In the genomic region with DNA sequence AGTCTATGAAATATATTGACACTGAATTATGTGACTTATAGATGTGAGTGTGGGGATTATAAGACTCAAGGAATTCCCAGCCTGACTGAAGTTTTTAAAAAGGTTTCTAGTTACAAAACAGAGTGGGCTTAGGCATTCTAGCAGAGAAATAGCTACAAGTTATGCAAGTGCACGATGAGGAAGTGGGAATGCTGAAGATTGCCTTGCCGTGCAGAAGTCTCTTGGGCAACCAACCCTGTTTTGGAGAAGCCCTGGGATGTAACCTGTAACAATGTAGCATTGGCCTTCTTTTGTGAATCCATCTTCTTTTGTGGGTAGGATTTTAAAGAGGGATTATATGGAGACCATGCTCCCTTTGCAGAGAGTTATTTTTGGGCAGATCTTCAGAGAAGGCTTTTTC, we compare ENCODE assay signal across 24 mouse cellular contexts.
DNase-seq lines count a peak whose midpoint lies in the region; ATAC-seq and TF ChIP-seq lines count a peak whose summit lies in the region.
"Had no signal": no experiment of that assay in that cellular context is flagged by ENCODE, and none has a peak within 500 bp of the region (broad histone marks: within the 10 kb centered on the region; RNA-seq: fewer than 3 reads in every experiment).

No protein-coding gene starts in this region.

- peak; percentile 9 to 20 for DNase-seq in lung, adult 18-20 months
- DNase-seq in lung, postnatal 0 days (ENCODE audit: low spot score) = no peak
- peak; percentile 35 for DNase-seq in testis, postnatal 14 days (ENCODE audit: low spot score)
- no peak for DNase-seq in testis, postnatal 10 days (ENCODE audit: low spot score)
- no peak for DNase-seq in midbrain, postnatal 0 days (ENCODE audit: low spot score)
- no peak for DNase-seq in kidney, postnatal 14 days
- DNase-seq: adrenal gland, postnatal 10 days; adrenal gland, postnatal 36 days; B cell, adult 2 months; cerebellum, adult 11-12 months; cerebellum, adult 8-10 months; cerebellum, postnatal 10 days; cerebellum, postnatal 36 days; gastrocnemius, adult 2 months; gastrocnemius, postnatal 14 days had no signal

- no peak overlapping the region for H3K4me2 ChIP-seq in lung, postnatal 0 days (replicated peaks; ENCODE audit: low read depth, low read length)
- H3K4me2 ChIP-seq in midbrain, postnatal 0 days (ENCODE audit: low read depth, low read length, poor library complexity, severe bottlenecking) = no peak overlapping the region
- H3K4me2 ChIP-seq: forebrain, embryonic 13.5 days; heart, embryonic 11.5 days; hindbrain, embryonic 12.5 days; hindbrain, embryonic 15.5 days had no signal

- H3K9me3 ChIP-seq in lung, postnatal 0 days (ENCODE audit: low read length) = no peaks in the 10 kb centered on the region
- H3K9me3 ChIP-seq in midbrain, postnatal 0 days (ENCODE audit: low read length) = no peaks in the 10 kb centered on the region
- H3K9me3 ChIP-seq: forebrain, embryonic 10.5 days; forebrain, embryonic 13.5 days; hindbrain, embryonic 12.5 days; hindbrain, embryonic 15.5 days had no signal

- no peaks in the 10 kb centered on the region for H3K4me1 ChIP-seq in lung, postnatal 0 days (ENCODE audit: insufficient read depth, low read depth, low read length)
- H3K4me1 ChIP-seq in midbrain, postnatal 0 days (ENCODE audit: insufficient read depth, low read length) = no peaks in the 10 kb centered on the region
- H3K4me1 ChIP-seq: forebrain, embryonic 10.5 days; forebrain, embryonic 13.5 days; hindbrain, embryonic 12.5 days; hindbrain, embryonic 15.5 days had no signal

- TF ChIP-seq EP300 in lung, postnatal 0 days (IDR thresholded peaks at IDR 0.05) = no peak

- no peak overlapping the region for H3K4me3 ChIP-seq in lung, postnatal 0 days (ENCODE audit: low read depth, low read length)
- H3K4me3 ChIP-seq in midbrain, postnatal 0 days (ENCODE audit: low read depth, low read length) = no peak overlapping the region
- H3K4me3 ChIP-seq: forebrain, embryonic 10.5 days; forebrain, embryonic 13.5 days; gastrocnemius, adult 2 months; heart, adult 2 months; hindbrain, embryonic 12.5 days; hindbrain, embryonic 15.5 days had no signal

- WGBS in lung, postnatal 0 days = 59% methylated on average over 2 of the region's 2 CpGs
- 53% methylated on average over 2 of the region's 2 CpGs for WGBS in midbrain, postnatal 0 days

- TF ChIP-seq CTCF in lung, postnatal 0 days (IDR thresholded peaks at IDR 0.05) = no peak
- no peak for TF ChIP-seq CTCF in midbrain, postnatal 0 days (IDR thresholded peaks at IDR 0.05)

- H3K9ac ChIP-seq in lung, postnatal 0 days (replicated peaks; ENCODE audit: low read depth) = no peak overlapping the region
- no peak overlapping the region for H3K9ac ChIP-seq in midbrain, postnatal 0 days (replicated peaks; ENCODE audit: low read length, poor library complexity, severe bottlenecking)
- H3K9ac ChIP-seq: forebrain, embryonic 13.5 days; hindbrain, embryonic 12.5 days; hindbrain, embryonic 15.5 days had no signal

- H3K27ac ChIP-seq in lung, postnatal 0 days (ENCODE audit: low read length) = no peak overlapping the region
- H3K27ac ChIP-seq in midbrain, postnatal 0 days (ENCODE audit: low read depth, low read length) = no peak overlapping the region
- H3K27ac ChIP-seq: forebrain, embryonic 10.5 days; forebrain, embryonic 13.5 days; gastrocnemius, adult 2 months; heart, adult 2 months; hindbrain, embryonic 12.5 days; hindbrain, embryonic 15.5 days had no signal

- H3K36me3 ChIP-seq in lung, postnatal 0 days (ENCODE audit: insufficient read depth, low read length) = no peaks in the 10 kb centered on the region
- H3K36me3 ChIP-seq in midbrain, postnatal 0 days (ENCODE audit: insufficient read depth, low read length) = no peaks in the 10 kb centered on the region
- H3K36me3 ChIP-seq: forebrain, embryonic 10.5 days; hindbrain, embryonic 12.5 days; hindbrain, embryonic 15.5 days had no signal

- no peaks in the 10 kb centered on the region for H3K27me3 ChIP-seq in lung, postnatal 0 days (replicated peaks; ENCODE audit: insufficient read depth, low read length)
- H3K27me3 ChIP-seq in midbrain, postnatal 0 days (ENCODE audit: insufficient read depth, low read length) = no peaks in the 10 kb centered on the region
- H3K27me3 ChIP-seq: forebrain, embryonic 13.5 days; hindbrain, embryonic 12.5 days; hindbrain, embryonic 15.5 days had no signal

- ATAC-seq in lung, postnatal 0 days = no peak
- peak; percentile 87 for ATAC-seq in granulocyte monocyte progenitor cell, adult 5-6 weeks (replicated peaks; ENCODE audit: poor library complexity, severe bottlenecking)
- ATAC-seq in monocyte, adult 5-6 weeks (replicated peaks; ENCODE audit: insufficient number of reproducible peaks, low FRiP score, low TSS enrichment, poor library complexity, severe bottlenecking) = 0 out of 2 replicates have a peak, but pooled peaks have one; percentile 44
- no peak for ATAC-seq in midbrain, postnatal 0 days (ENCODE audit: low FRiP score)
- ATAC-seq: forebrain, embryonic 13.5 days; forebrain, embryonic 16.5 days had no signal

Comparison
In these comparisons a context has a peak if more than half of its experiments do, and no peak if none do; other contexts are left out.
1. DNase-seq: peak in lung, adult 18-20 months (2 of 2) and testis, postnatal 14 days (single experiment); none in lung, postnatal 0 days (single experiment), testis, postnatal 10 days (single experiment), midbrain, postnatal 0 days (single experiment) and kidney, postnatal 14 days (single experiment).
2. ATAC-seq: peak in granulocyte monocyte progenitor cell, adult 5-6 weeks (single experiment) and monocyte, adult 5-6 weeks (single experiment); none in lung, postnatal 0 days (single experiment) and midbrain, postnatal 0 days (single experiment).